Mouse (Mus musculus): ENCODE data around the gene Csf2rb. TPM values are rescaled to one million over a fixed set of nuclear protein-coding genes. Genes with fewer than 3 reads are reported as not detected.

The Csf2rb gene
- total RNA-seq, 4 experiments from 2014 or later: 1.2 to 5.3 (median 1.3) TPM

GRCm38 (mm10) chr15:78378556-78378955, 53.0 kb downstream of the Csf2rb start:
- no peak for DNase-seq (ENCODE audit: low spot score)

- DNase-seq (ENCODE audit: low spot score): no peak
Measured at GRCm38 (mm10) chr15:78380208-78380607, 54.7 kb downstream of the Csf2rb start.

GRCm38 (mm10) chr15:78380741-78381140, 55.2 kb downstream of the Csf2rb start:
- DNase-seq (ENCODE audit: low spot score): no peak

GRCm38 (mm10) chr15:78382115-78382514, 56.6 kb downstream of the Csf2rb start:
- DNase-seq (ENCODE audit: low spot score): no peak

- peak; percentile 33 for DNase-seq (ENCODE audit: low spot score)
Measured at GRCm38 (mm10) chr15:78383450-78384219, 58.1 kb downstream of the Csf2rb start.

- no peak for DNase-seq (ENCODE audit: low spot score)
Measured at GRCm38 (mm10) chr15:78384220-78385116, 58.9 kb downstream of the Csf2rb start.

- no peak for DNase-seq (ENCODE audit: low spot score)
Measured at GRCm38 (mm10) chr15:78385564-78385963, 60.0 kb downstream of the Csf2rb start.

GRCm38 (mm10) chr15:78390855-78391254, 65.3 kb downstream of the Csf2rb start:
- DNase-seq (ENCODE audit: low spot score): no peak

GRCm38 (mm10) chr15:78395478-78395962, 70.0 kb downstream of the Csf2rb start, which contains the start of gene Tex33:
Gene Tex33 (minus strand): TSS chr15:78395912.
- DNase-seq (ENCODE audit: low spot score): no peak

GRCm38 (mm10) chr15:78401345-78401744, 75.8 kb downstream of the Csf2rb start:
- DNase-seq (ENCODE audit: low spot score): peak; percentile 18

GRCm38 (mm10) chr15:78401921-78402320, 76.4 kb downstream of the Csf2rb start:
- peak; percentile 80 for DNase-seq (ENCODE audit: low spot score)

GRCm38 (mm10) chr15:78402423-78402822, 76.9 kb downstream of the Csf2rb start:
- DNase-seq (ENCODE audit: low spot score): no peak

- no peak for DNase-seq (ENCODE audit: low spot score)
Measured at GRCm38 (mm10) chr15:78403301-78403741, 77.8 kb downstream of the Csf2rb start.

Small RNA genes within 50 kb of the gene (microRNA-seq; reads per million reads assigned to microRNA genes)
- gene Mir7676-1 (not detected), gene Mir7676-2 (not detected)

Other genes starting within 250 kb of the Csf2rb start
- not detected for gene Cacng2, start 205.7 kb upstream of the Csf2rb start, total RNA-seq (2022)
- 10 to 100 TPM; 10.5 to 14.1 (median 10.9) TPM for gene Ift27, start 151.6 kb upstream of the Csf2rb start, total RNA-seq (2022)
- 1 to 10 TPM; 3.6 to 5.9 (median 4.5) TPM for gene Pvalb, start 119.4 kb upstream of the Csf2rb start, total RNA-seq (2022)
- gene Ncf4, start 81.0 kb upstream of the Csf2rb start, total RNA-seq (2022): 1 to 10 TPM; 1.2 to 4.5 (median 1.6) TPM
- gene Csf2rb2, start 20.0 kb upstream of the Csf2rb start, total RNA-seq (2022): 1 to 10 TPM in 1 of 4 experiments, under 1 TPM in 3; 0.30 to 1.5 (median 0.69) TPM
- not detected for gene Tex33, start 70.2 kb downstream of the Csf2rb start, total RNA-seq (2022)
- 10 to 100 TPM; 20.3 to 25.0 (median 21.6) TPM for gene Tst, start 80.2 kb downstream of the Csf2rb start, total RNA-seq (2022)
- 10 to 100 TPM; 42.1 to 52.4 (median 44.2) TPM for gene Mpst, start 80.7 kb downstream of the Csf2rb start, total RNA-seq (2022)
- 10 to 100 TPM; 17.9 to 26.9 (median 20.2) TPM for gene Kctd17, start 102.8 kb downstream of the Csf2rb start, total RNA-seq (2022)
- not detected for gene Tmprss6, start 142.9 kb downstream of the Csf2rb start, total RNA-seq (2022)
- under 1 TPM; 0.13 to 0.57 (median 0.34) TPM for gene Il2rb, start 169.5 kb downstream of the Csf2rb start, total RNA-seq (2022)
- 10 to 100 TPM in 1 of 4 experiments, 1 to 10 TPM in 3; 8.2 to 12.6 (median 9.5) TPM for gene C1qtnf6, start 205.7 kb downstream of the Csf2rb start, total RNA-seq (2022)
- not detected for gene Sstr3, start 218.9 kb downstream of the Csf2rb start, total RNA-seq (2022)
- gene Rac2, start 247.0 kb downstream of the Csf2rb start, total RNA-seq (2022): 1 to 10 TPM; 1.2 to 7.6 (median 2.7) TPM